In genomic region chr9:108095518-108095917, GRCm38 (mm10) we compare ENCODE assay signal across 9 mouse cellular contexts. TPM values are rescaled to one million over a fixed set of nuclear protein-coding genes. Genes with fewer than 3 reads are reported as not detected.
DNase-seq lines count a peak whose midpoint lies in the region; ATAC-seq and TF ChIP-seq lines count a peak whose summit lies in the region.
"Had no signal": no experiment of that assay in that cellular context is flagged by ENCODE, and none has a peak within 500 bp of the region (broad histone marks: within the 10 kb centered on the region; RNA-seq: fewer than 3 reads in every experiment).

No protein-coding gene starts in this region.

- peak overlapping the region; percentile 44; the same call in 1 of the 2 replicates for H3K4me3 ChIP-seq in forebrain, postnatal 0 days (ENCODE audit: low read depth, low read length)
- peak overlapping the region; percentile 71 for H3K4me3 ChIP-seq in lung, embryonic 15.5 days

- H3K4me1 ChIP-seq in forebrain, postnatal 0 days (ENCODE audit: insufficient read depth) = no peaks in the 10 kb centered on the region
- peaks cover 18% of the 10 kb centered on the region for H3K4me1 ChIP-seq in lung, embryonic 15.5 days

- WGBS in forebrain, postnatal 0 days = 8% methylated on average over 3 of the region's 3 CpGs
- 7% methylated on average over 3 of the region's 3 CpGs for WGBS in lung, embryonic 15.5 days

- no peak overlapping the region for H3K27ac ChIP-seq in forebrain, postnatal 0 days (ENCODE audit: low read depth, low read length)
- H3K27ac ChIP-seq in lung, embryonic 15.5 days = peak overlapping the region; percentile 82; the same call in 1 of the 2 replicates

- H3K36me3 ChIP-seq in forebrain, postnatal 0 days (ENCODE audit: insufficient read depth) = peaks cover 46% of the 10 kb centered on the region
- H3K36me3 ChIP-seq in lung, embryonic 15.5 days = peaks cover 9% of the 10 kb centered on the region; the same call in 1 of the 2 replicates

- ATAC-seq in forebrain, postnatal 0 days = peak; percentile 32; the same call in 1 of the 2 replicates
- no peak for ATAC-seq in lung, embryonic 15.5 days (ENCODE audit: borderline replicate concordance, extremely low read depth, low FRiP score, low TSS enrichment)

- TF ChIP-seq CTCF in forebrain, postnatal 0 days (IDR thresholded peaks at IDR 0.05; ENCODE audit: low read depth) = peak; percentile 77

- no peaks in the 10 kb centered on the region for H3K9me3 ChIP-seq in forebrain, postnatal 0 days (ENCODE audit: low read length)
- H3K9me3 ChIP-seq in lung, embryonic 15.5 days = no peaks in the 10 kb centered on the region

- H3K9ac ChIP-seq in forebrain, postnatal 0 days = peak overlapping the region; percentile 67
- peak overlapping the region; percentile 72; the same call in 1 of the 2 replicates for H3K9ac ChIP-seq in lung, embryonic 15.5 days

- H3K27me3 ChIP-seq in forebrain, postnatal 0 days (ENCODE audit: insufficient read depth, low read length) = no peaks in the 10 kb centered on the region
- no peaks in the 10 kb centered on the region for H3K27me3 ChIP-seq in lung, embryonic 15.5 days

- peak; percentile 83 for DNase-seq in 3T3-L1 (ENCODE audit: low read depth, low spot score)
- DNase-seq in CD8-positive naive resting alpha-beta T cell, adult 2 months (ENCODE audit: low read depth in 2 of 2, low spot score in 2 of 2) = peak; percentile 35 to 59
- peak; percentile 74 for DNase-seq in cerebellum, adult 8-10 months
- DNase-seq in forebrain, postnatal 0 days = peak; percentile 74
- DNase-seq in kidney, adult 11 months = peak; percentile 57
- peak; percentile 76 for DNase-seq in retina, adult 2 months (ENCODE audit: low read depth, low spot score)
- no peak for DNase-seq in ovary, postnatal 10 days (ENCODE audit: low spot score)

- H3K4me2 ChIP-seq in forebrain, postnatal 0 days (ENCODE audit: low read depth) = peak overlapping the region; percentile 98
- H3K4me2 ChIP-seq in lung, embryonic 15.5 days = peak overlapping the region; percentile 99

RNA-seq across cellular contexts. Expression of gene Apeh, which starts 1.1 kb away (rescaled TPM):
- 24.5 and 27.9 TPM in 2 replicates for total RNA-seq in forebrain, postnatal 0 days (2014; rRNA removed)
- 28.2 and 30.0 TPM in 2 replicates for polyA plus RNA-seq in forebrain, postnatal 0 days (2015; fragmentation: Nextera tagmentation; extraction: Ambion mirVana)
- 57.8 and 59.1 TPM in 2 replicates for polyA plus RNA-seq in lung, embryonic 15.5 days (2015; fragmentation: Nextera tagmentation; extraction: Ambion mirVana)

RNA-seq across cellular contexts. Expression of gene Rnf123, which starts 12.4 kb away (rescaled TPM):
- total RNA-seq in forebrain, postnatal 0 days (2014; rRNA removed) = 32.0 and 35.8 TPM in 2 replicates
- 25.4 and 37.0 TPM in 2 replicates for polyA plus RNA-seq in forebrain, postnatal 0 days (2015; fragmentation: Nextera tagmentation; extraction: Ambion mirVana)
- polyA plus RNA-seq in lung, embryonic 15.5 days (2015; fragmentation: Nextera tagmentation; extraction: Ambion mirVana) = 22.3 and 28.4 TPM in 2 replicates

RNA-seq across cellular contexts. Expression of gene Mst1, which starts 15.3 kb away (rescaled TPM):
- total RNA-seq in forebrain, postnatal 0 days (2014; rRNA removed) = 0.10 TPM in 1 of 2 replicates, not detected in the other
- not detected in 2 replicates for polyA plus RNA-seq in forebrain, postnatal 0 days (2015; fragmentation: Nextera tagmentation; extraction: Ambion mirVana)
- polyA plus RNA-seq in lung, embryonic 15.5 days (2015; fragmentation: Nextera tagmentation; extraction: Ambion mirVana) = 0.25 and 0.35 TPM in 2 replicates
- total RNA-seq: left cerebral cortex, adult 18-20 months had no signal

RNA-seq across cellular contexts. Expression of gene Amigo3, which starts 42.6 kb away (rescaled TPM):
- 2.9 and 3.4 TPM in 2 replicates for total RNA-seq in forebrain, postnatal 0 days (2014; rRNA removed)
- 1.4 and 1.5 TPM in 2 replicates for polyA plus RNA-seq in forebrain, postnatal 0 days (2015; fragmentation: Nextera tagmentation; extraction: Ambion mirVana)
- polyA plus RNA-seq in lung, embryonic 15.5 days (2015; fragmentation: Nextera tagmentation; extraction: Ambion mirVana) = 2.5 and 2.9 TPM in 2 replicates

RNA-seq across cellular contexts. Expression of gene Gmppb, which starts 46.5 kb away (rescaled TPM):
- 17.5 and 18.6 TPM in 2 replicates for total RNA-seq in forebrain, postnatal 0 days (2014; rRNA removed)
- 15.5 and 16.0 TPM in 2 replicates for polyA plus RNA-seq in forebrain, postnatal 0 days (2015; fragmentation: Nextera tagmentation; extraction: Ambion mirVana)
- polyA plus RNA-seq in lung, embryonic 15.5 days (2015; fragmentation: Nextera tagmentation; extraction: Ambion mirVana) = 28.6 and 30.9 TPM in 2 replicates
